Comparison of ENCODE assay signal across 9 mouse cellular contexts in genomic region chr10:12813211-12813811, GRCm38 (mm10). TPM values are rescaled to one million over a fixed set of nuclear protein-coding genes. Genes with fewer than 3 reads are reported as not detected.
DNase-seq lines count a peak whose midpoint lies in the region; ATAC-seq and TF ChIP-seq lines count a peak whose summit lies in the region.
"Had no signal": no experiment of that assay in that cellular context is flagged by ENCODE, and none has a peak within 500 bp of the region (broad histone marks: within the 10 kb centered on the region; RNA-seq: fewer than 3 reads in every experiment).

No protein-coding gene starts in this region.

- peak overlapping the region; percentile 49 for H3K27ac ChIP-seq in liver, postnatal 0 days (ENCODE audit: low read depth)
- H3K27ac ChIP-seq: embryonic facial prominence, embryonic 13.5 days had no signal

- H3K4me3 ChIP-seq in liver, postnatal 0 days (ENCODE audit: low read depth, low read length), result peak overlapping the region; percentile 26
- H3K4me3 ChIP-seq: embryonic facial prominence, embryonic 13.5 days had no signal

- 26% methylated on average over 12 of the region's 12 CpGs for WGBS in liver, postnatal 0 days (ENCODE audit: insufficient replicate concordance)

- intact Hi-C loops in heart, postnatal 36 days (cut with DNase I), result loop anchor here (2.0 to 5.0 kb wide), 3 partner anchors 55 to 109 kb away; partner anchors contain the start of gene Utrn

- peak overlapping the region; percentile 58 for H3K4me2 ChIP-seq in liver, postnatal 0 days (ENCODE audit: low read depth, low read length)
- H3K4me2 ChIP-seq: embryonic facial prominence, embryonic 13.5 days had no signal

- H3K4me1 ChIP-seq in liver, postnatal 0 days (ENCODE audit: insufficient read depth), result peaks cover 38% of the 10 kb centered on the region

- no peaks in the 10 kb centered on the region for H3K27me3 ChIP-seq in liver, postnatal 0 days (ENCODE audit: insufficient read depth, low read length)
- H3K27me3 ChIP-seq: embryonic facial prominence, embryonic 13.5 days had no signal

- TF ChIP-seq CTCF in liver, postnatal 0 days (IDR thresholded peaks at IDR 0.05; ENCODE audit: low read depth), result no peak

- no peaks in the 10 kb centered on the region for H3K9me3 ChIP-seq in liver, postnatal 0 days (ENCODE audit: low read length)
- H3K9me3 ChIP-seq: embryonic facial prominence, embryonic 13.5 days had no signal

- peak; percentile 81 for TF ChIP-seq EP300 in liver, postnatal 0 days (IDR thresholded peaks at IDR 0.05; ENCODE audit: low read depth)

- peak; percentile 78 for ATAC-seq in CD4-positive, CD25-positive, alpha-beta regulatory T cell, adult 4 months
- peak; percentile 77 for ATAC-seq in activated CD4-positive, CD25-positive, alpha-beta regulatory T cell, adult 4 months
- peak; percentile 80 for ATAC-seq in liver, postnatal 0 days

- DNase-seq in heart, postnatal 36 days, result peak; percentile 52 to 58
- DNase-seq in liver, postnatal 0 days, result peak; percentile 52
- DNase-seq in thymus, adult 18-20 months, result peak; percentile 41 to 71
- no peak for DNase-seq in layer of hippocampus, adult 8-10 months (ENCODE audit: low spot score in 2 of 2)
- DNase-seq in urinary bladder, adult 2 months (ENCODE audit: low spot score), result no peak
- DNase-seq in cerebellum, postnatal 4 days (ENCODE audit: low spot score in 2 of 2), result no peak

- no peaks in the 10 kb centered on the region for H3K36me3 ChIP-seq in liver, postnatal 0 days (replicated peaks; ENCODE audit: insufficient read depth, low read length)
- H3K36me3 ChIP-seq: embryonic facial prominence, embryonic 13.5 days had no signal

- peak overlapping the region; percentile 13; the same call in 1 of the 2 replicates for H3K9ac ChIP-seq in liver, postnatal 0 days (replicated peaks)
- H3K9ac ChIP-seq: embryonic facial prominence, embryonic 13.5 days had no signal

RNA-seq across cellular contexts. Expression of gene Utrn, which starts 55.9 kb away (rescaled TPM):
- polyA plus RNA-seq in CD4-positive, CD25-positive, alpha-beta regulatory T cell, adult 4 months (2017; shearing (Covaris generic)), result 100 to 1,000 TPM; 414 to 617 TPM
- polyA plus RNA-seq in activated CD4-positive, CD25-positive, alpha-beta regulatory T cell, adult 4 months (2017; shearing (Covaris generic)), result 100 to 1,000 TPM; 255 to 319 TPM
- total RNA-seq in heart, postnatal 36 days (2021), result 10 to 100 TPM; 65.5 to 73.0 TPM
- polyA plus RNA-seq in liver, postnatal 0 days (2015; fragmentation: Nextera tagmentation; extraction: Ambion mirVana), result 8.0 and 9.7 TPM in 2 replicates
- 10 to 100 TPM; 39.9 to 46.6 (median 44.0) TPM for total RNA-seq in layer of hippocampus, adult 8-10 months (2022)
- polyA plus RNA-seq in urinary bladder, adult 2 months (2012; rRNA removed), result 41.1 and 53.0 TPM in 2 replicates

Comparison
In these comparisons a context has a peak if more than half of its experiments do, and no peak if none do; other contexts are left out.
1. DNase-seq: peak in heart, postnatal 36 days (2 of 2), liver, postnatal 0 days (single experiment) and thymus, adult 18-20 months (2 of 2); none in layer of hippocampus, adult 8-10 months (0 of 2), urinary bladder, adult 2 months (single experiment) and cerebellum, postnatal 4 days (0 of 2).
2. Peak in every context shown above with its lines, with median percentiles within 50 percentile points of each other: ATAC-seq.